Mouse (Mus musculus) hindbrain, embryonic 16.5 days (tissue): ENCODE measurements at regions not wholly inside any gene's neighbourhood (a gene's known extent, or its start where the extent isn't known, plus 50 kb on each side); places are given as distances from the start of the nearest gene placed in this dataset.
A peak's percentile ranks its signal among the peaks of the same experiment; 100 is the strongest.

ENCODE experiments used
- ATAC-seq: fragments of 200-750 bp; cut with Nextera tagmentation; 2 replicates; pipeline ENCODE4 v1.8.0; 2017; ENCODE audit warnings: moderate TSS enrichment, moderate library complexity
- H3K27ac ChIP-seq: fragments of 300-500 bp; sonication (generic); 2 replicates; pipeline ENCODE4 v1.5.1; 2014; ENCODE audit warnings: low read depth, mild to moderate bottlenecking, control low read depth, low read length, moderate library complexity
- H3K27me3 ChIP-seq: fragments of 300-500 bp; sonication (generic); replicated peaks from 2 replicates; pipeline ENCODE4 v1.6.1; 2014; ENCODE audit warnings: low read length; ENCODE audit not compliant: control insufficient read depth, insufficient read depth
- H3K36me3 ChIP-seq: fragments of 300-500 bp; sonication (generic); 2 replicates; pipeline ENCODE4 v1.6.1; 2014; ENCODE audit warnings: mild to moderate bottlenecking, low read length, moderate library complexity, mixed read lengths; ENCODE audit not compliant: control insufficient read depth, insufficient read depth
- H3K4me1 ChIP-seq: fragments of 300-500 bp; sonication (generic); 2 replicates; pipeline ENCODE4 v1.6.1; 2014; ENCODE audit warnings: low read depth, low read length; ENCODE audit not compliant: control insufficient read depth, insufficient read depth
- H3K4me2 ChIP-seq: fragments of 300-500 bp; sonication (generic); 2 replicates; pipeline ENCODE4 v1.6.1; 2014; ENCODE audit warnings: mild to moderate bottlenecking, low read length, control low read depth, moderate library complexity
- H3K4me3 ChIP-seq: fragments of 300-500 bp; sonication (generic); 2 replicates; pipeline ENCODE4 v1.5.1; 2014; ENCODE audit warnings: mild to moderate bottlenecking, low read length, control low read depth, moderate library complexity
- H3K9ac ChIP-seq: fragments of 300-500 bp; sonication (generic); 2 replicates; pipeline ENCODE4 v1.6.1; 2014; ENCODE audit warnings: low read depth, mild to moderate bottlenecking, control low read depth, low read length, moderate library complexity
- H3K9me3 ChIP-seq: fragments of 300-500 bp; sonication (generic); 2 replicates; pipeline ENCODE4 v1.6.1; 2014; ENCODE audit warnings: mild to moderate bottlenecking, low read length, moderate library complexity; ENCODE audit not compliant: control insufficient read depth
- WGBS: fragments of 180-500 bp; shearing (Covaris S2); extraction: QIAGEN DNeasy Blood & Tissue Kit; methylation state at CpG from one replicate; pipeline ENCODE4 v1.1.7; 2014; 5-methylcytosine and 5-hydroxymethylcytosine counted together

- no peak overlapping the region for H3K4me2 ChIP-seq
- H3K4me1 ChIP-seq = no peaks in the 10 kb centered on the region
- no peak overlapping the region for H3K9ac ChIP-seq
- no peak overlapping the region for H3K27ac ChIP-seq
- no peak for ATAC-seq
- no peaks in the 10 kb centered on the region for H3K36me3 ChIP-seq
- no peaks in the 10 kb centered on the region for H3K9me3 ChIP-seq
- no peaks in the 10 kb centered on the region for H3K27me3 ChIP-seq
- no peak overlapping the region for H3K4me3 ChIP-seq
- WGBS = 82% methylated on average over 4 of the region's 4 CpGs
These were observed 423.2 kb upstream of the Meis1 start for GRCm38 (mm10) chr11:19441936-19442335.

- Histone ChIP-seq H3K27me3 (no peaks in the 10 kb centered on the region), H3K9me3 (no peaks in the 10 kb centered on the region), H3K36me3 (no peaks in the 10 kb centered on the region), H3K4me1 (no peaks in the 10 kb centered on the region), H3K4me2 (no peak overlapping the region), H3K9ac (no peak overlapping the region), H3K4me3 (no peak overlapping the region), H3K27ac (no peak overlapping the region)
- no peak for ATAC-seq
- 85% methylated on average over 12 of the region's 12 CpGs for WGBS
These were observed 436.9 kb upstream of the Meis1 start for GRCm38 (mm10) chr11:19455391-19456290.

GRCm38 (mm10) chr11:19456577-19456976 lies 437.8 kb upstream of the Meis1 start:
- Histone ChIP-seq H3K36me3 (no peaks in the 10 kb centered on the region), H3K9ac (no peak overlapping the region), H3K27ac (no peak overlapping the region), H3K4me1 (no peaks in the 10 kb centered on the region), H3K4me2 (no peak overlapping the region), H3K27me3 (no peaks in the 10 kb centered on the region), H3K4me3 (no peak overlapping the region), H3K9me3 (no peaks in the 10 kb centered on the region)
- ATAC-seq = no peak
- WGBS = 88% methylated on average over 1 of the region's 1 CpGs

- Histone ChIP-seq H3K27me3 (no peaks in the 10 kb centered on the region), H3K4me2 (no peak overlapping the region)
These were observed 445.1 kb upstream of the Meis1 start for GRCm38 (mm10) chr11:19463730-19464358.

GRCm38 (mm10) chr11:19468373-19468772 lies 449.6 kb upstream of the Meis1 start:
- no peaks in the 10 kb centered on the region for H3K27me3 ChIP-seq
- ATAC-seq = no peak
- no peak overlapping the region for H3K9ac ChIP-seq
- no peaks in the 10 kb centered on the region for H3K9me3 ChIP-seq
- H3K27ac ChIP-seq = no peak overlapping the region
- H3K36me3 ChIP-seq = no peaks in the 10 kb centered on the region
- no peak overlapping the region for H3K4me2 ChIP-seq
- 81% methylated on average over 3 of the region's 3 CpGs for WGBS
- H3K4me3 ChIP-seq = no peak overlapping the region
- H3K4me1 ChIP-seq = peaks cover 7% of the 10 kb centered on the region; the same call in 1 of the 2 replicates

More at GRCm38 (mm10) chr11:19463730-19464358, 445.1 kb upstream of the Meis1 start:
- Histone ChIP-seq H3K9ac (no peak overlapping the region), H3K36me3 (no peaks in the 10 kb centered on the region), H3K9me3 (no peaks in the 10 kb centered on the region), H3K4me1 (peaks cover 7% of the 10 kb centered on the region; the same call in 1 of the 2 replicates), H3K27ac (no peak overlapping the region), H3K4me3 (no peak overlapping the region)
- ATAC-seq = peak; percentile 69
- 44% methylated on average over 6 of the region's 6 CpGs for WGBS

GRCm38 (mm10) chr11:19468803-19469202 lies 450.0 kb upstream of the Meis1 start:
- no peaks in the 10 kb centered on the region for H3K27me3 ChIP-seq
- H3K36me3 ChIP-seq = no peaks in the 10 kb centered on the region
- no peak overlapping the region for H3K4me2 ChIP-seq
- H3K4me1 ChIP-seq = peaks cover 4% of the 10 kb centered on the region; the same call in 1 of the 2 replicates
- no peak overlapping the region for H3K27ac ChIP-seq
- H3K9ac ChIP-seq = no peak overlapping the region
- no peak for ATAC-seq
- no peaks in the 10 kb centered on the region for H3K9me3 ChIP-seq
- no peak overlapping the region for H3K4me3 ChIP-seq
- 95% methylated on average over 3 of the region's 3 CpGs for WGBS

GRCm38 (mm10) chr11:19470648-19471341 lies 452.0 kb upstream of the Meis1 start:
- Histone ChIP-seq H3K27ac (no peak overlapping the region), H3K4me2 (no peak overlapping the region), H3K36me3 (no peaks in the 10 kb centered on the region), H3K27me3 (no peaks in the 10 kb centered on the region), H3K9ac (no peak overlapping the region), H3K9me3 (no peaks in the 10 kb centered on the region), H3K4me1 (peaks cover 8% of the 10 kb centered on the region), H3K4me3 (no peak overlapping the region)
- WGBS = 87% methylated on average over 5 of the region's 5 CpGs
- no peak for ATAC-seq

GRCm38 (mm10) chr11:19475068-19475786 lies 448.9 kb upstream of the Spred2 start:
- Histone ChIP-seq H3K27me3 (no peaks in the 10 kb centered on the region), H3K4me1 (peaks cover 10% of the 10 kb centered on the region), H3K36me3 (no peaks in the 10 kb centered on the region), H3K9ac (peak overlapping the region; percentile 55), H3K27ac (no peak overlapping the region), H3K4me3 (peak overlapping the region; percentile 29), H3K4me2 (peak overlapping the region; percentile 57), H3K9me3 (no peaks in the 10 kb centered on the region)
- peak; percentile 84 for ATAC-seq
- 13% methylated on average over 18 of the region's 18 CpGs for WGBS
